Mouse (Mus musculus) spleen, adult 2 months (tissue): Measurements from ENCODE around the gene Ctdspl. TPM values are rescaled to one million over a fixed set of nuclear protein-coding genes. Genes with fewer than 3 reads are reported as not detected.

Source experiments
- DNase-seq, 2 experiments: peaks; one replicate each; pipeline versions ENCODE4 v3.0.0 to v3.0.0-alpha.2; 2012 to 2021; ENCODE audit warnings: low spot score in 2 of 2, low read depth in 1 of 2
- H3K27ac ChIP-seq: fragments of 200-500 bp; 2 replicates; pipeline ENCODE4 v1.5.1; 2012; ENCODE audit warnings: low read length, inconsistent platforms; ENCODE audit not compliant: insufficient read depth
- H3K27me3 ChIP-seq: fragments of 200-500 bp; 2 replicates; pipeline ENCODE4 v1.6.1; 2012; ENCODE audit warnings: mild to moderate bottlenecking, moderate library complexity, low read length, inconsistent platforms; ENCODE audit not compliant: control insufficient read depth, insufficient read depth
- H3K36me3 ChIP-seq: fragments of 200-500 bp; 2 replicates; pipeline ENCODE4 v1.6.1; 2012; ENCODE audit warnings: mild to moderate bottlenecking, low read length, inconsistent platforms; ENCODE audit not compliant: control insufficient read depth, insufficient read depth
- H3K4me1 ChIP-seq: fragments of 200-500 bp; 2 replicates; pipeline ENCODE4 v1.6.1; 2011; ENCODE audit warnings: inconsistent platforms; ENCODE audit not compliant: control insufficient read depth, insufficient read depth, insufficient read length
- H3K4me3 ChIP-seq: fragments of 200-500 bp; 2 replicates; pipeline ENCODE4 v1.5.1; 2011; ENCODE audit warnings: mild to moderate bottlenecking, inconsistent platforms; ENCODE audit not compliant: insufficient read depth, insufficient read length; ENCODE audit errors: extremely low read depth
- CTCF ChIP-seq: fragments of 200-500 bp; IDR thresholded peaks from 2 replicates; pipeline ENCODE4 v1.5.1; 2011; ENCODE audit warnings: mild to moderate bottlenecking, inconsistent platforms; ENCODE audit not compliant: insufficient read depth, insufficient read length, insufficient replicate concordance; ENCODE audit errors: extremely low read depth
- POLR2A ChIP-seq: fragments of 200-500 bp; IDR thresholded peaks from 2 replicates; pipeline ENCODE4 v1.6.1; 2011; ENCODE audit warnings: low read depth, low read length, inconsistent platforms
- WGBS: fragments of 180-500 bp; shearing (Covaris S2); methylation state at CpG from one replicate; pipeline ENCODE4 v1.1.7; 2018; 5-methylcytosine and 5-hydroxymethylcytosine counted together
- polyA plus RNA-seq: library from polyadenylated mRNA; depleted of rRNA; stranded (reverse); fragments of >200 nt; gene quantifications from 2 replicates; pipeline ENCODE4 v1.2.3, GENCODE M21; 2012

Gene Ctdspl
- polyA plus RNA-seq, 1 experiment: 6.8 TPM

DNA sequence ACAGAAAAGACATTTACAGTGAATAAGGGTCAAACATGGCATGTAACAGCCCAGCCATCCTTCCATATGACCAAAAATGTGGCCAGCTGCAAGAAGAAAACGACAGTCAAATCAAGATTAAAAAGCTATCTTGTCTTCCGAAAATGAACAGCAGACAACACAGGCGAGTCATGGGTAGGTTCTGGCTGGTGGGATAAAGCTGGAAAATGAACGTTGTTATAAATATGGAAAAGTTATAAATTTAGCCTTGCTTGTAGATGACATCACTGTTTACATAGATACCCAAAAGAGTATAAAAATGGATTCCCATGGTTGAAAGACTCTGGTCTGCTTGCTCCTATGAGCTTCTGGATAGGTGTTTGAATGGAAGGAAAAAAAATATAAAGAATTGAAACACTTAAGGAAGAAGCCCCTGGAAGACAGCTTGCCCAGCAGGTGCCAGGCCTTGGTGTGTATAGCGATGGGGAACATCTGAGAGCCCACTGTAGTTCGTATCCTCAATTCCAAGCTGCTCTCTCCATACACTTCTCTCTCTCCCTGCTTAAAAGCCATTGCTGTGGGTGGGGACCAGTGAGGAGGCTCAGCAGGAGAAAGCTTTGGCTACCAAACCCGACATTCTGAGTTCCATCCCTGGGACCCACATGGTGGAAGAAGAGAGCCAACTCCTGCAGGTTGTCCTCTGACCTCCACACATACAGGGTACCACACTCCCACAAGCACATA, 90.7 kb downstream of the Ctdspl start:
- TF ChIP-seq CTCF (no peak), POLR2A (no peak)
- WGBS: 91% methylated on average over 7 of the region's 7 CpGs
- no peak for DNase-seq

DNA sequence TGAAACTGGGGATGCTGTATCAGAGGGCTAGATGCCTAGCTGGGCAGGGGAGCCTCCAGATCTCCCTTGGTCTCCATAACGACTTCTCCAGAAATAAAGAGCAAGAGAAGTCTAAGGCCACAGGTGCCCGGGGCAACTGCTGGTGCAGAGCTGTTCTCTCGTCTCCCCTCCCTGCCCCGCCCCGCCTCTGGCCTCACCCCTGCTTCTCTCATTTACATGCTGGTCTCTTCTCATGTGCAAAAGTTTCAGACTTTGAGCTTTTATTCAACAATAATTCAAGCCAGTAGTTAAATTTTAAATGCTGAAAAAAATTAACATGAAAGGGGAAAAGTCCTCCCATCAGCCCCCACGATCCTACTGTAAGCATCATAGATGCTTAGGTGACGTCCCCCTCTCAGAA, 95.5 kb downstream of the Ctdspl start:
- DNase-seq: no peak
- 84% methylated on average over 7 of the region's 7 CpGs for WGBS
- Histone ChIP-seq H3K4me3 (no peak overlapping the region), H3K36me3 (no peaks in the 10 kb centered on the region), H3K27me3 (no peaks in the 10 kb centered on the region), H3K4me1 (no peaks in the 10 kb centered on the region), H3K27ac (no peak overlapping the region)
- TF ChIP-seq CTCF (no peak), POLR2A (no peak)

More for the DNA sequence above, 90.7 kb downstream of the Ctdspl start:
- Histone ChIP-seq H3K4me1 (no peaks in the 10 kb centered on the region), H3K27ac (no peak overlapping the region), H3K4me3 (no peak overlapping the region), H3K27me3 (no peaks in the 10 kb centered on the region), H3K36me3 (no peaks in the 10 kb centered on the region)

- Histone ChIP-seq H3K27ac (no peak overlapping the region), H3K4me1 (no peaks in the 10 kb centered on the region), H3K36me3 (no peaks in the 10 kb centered on the region), H3K27me3 (no peaks in the 10 kb centered on the region), H3K4me3 (no peak overlapping the region)
- TF ChIP-seq CTCF (no peak), POLR2A (no peak)
- no peak for DNase-seq
- WGBS: 59% methylated on average over 6 of the region's 6 CpGs
Observed at GRCm38 (mm10) chr9:119025263-119025662, 99.0 kb downstream of the Ctdspl start.

DNA sequence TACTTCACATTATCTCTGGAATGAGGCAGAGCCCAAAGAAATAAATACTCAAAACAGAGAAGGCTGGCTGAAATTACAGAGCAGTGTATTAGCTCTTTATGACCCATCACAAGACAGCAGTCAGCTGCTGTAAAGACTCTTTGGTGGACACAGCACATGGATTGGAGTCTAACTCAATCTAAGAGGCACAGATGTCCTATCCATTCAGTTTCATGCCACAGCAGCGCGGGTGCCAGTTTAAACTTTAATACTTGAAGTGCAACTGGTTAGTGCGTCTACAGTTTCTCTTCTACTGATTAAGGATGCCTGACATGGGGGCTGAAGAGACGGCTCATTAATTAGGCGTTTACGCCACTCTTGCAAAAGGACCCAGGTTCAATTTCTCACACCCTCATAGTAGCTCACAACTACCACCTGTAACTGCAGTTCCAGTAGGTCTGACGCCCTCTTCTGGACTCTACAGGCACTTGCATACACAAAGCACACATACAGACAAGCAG, 99.6 kb downstream of the Ctdspl start:
- TF ChIP-seq POLR2A: no peak
- TF ChIP-seq CTCF: no peak
- Histone ChIP-seq H3K27ac (no peak overlapping the region), H3K4me3 (no peak overlapping the region), H3K4me1 (no peaks in the 10 kb centered on the region), H3K36me3 (no peaks in the 10 kb centered on the region), H3K27me3 (no peaks in the 10 kb centered on the region)
- WGBS: 91% methylated on average over 7 of the region's 7 CpGs
- DNase-seq: no peak

- Histone ChIP-seq H3K27me3 (no peaks in the 10 kb centered on the region), H3K4me1 (no peaks in the 10 kb centered on the region), H3K36me3 (no peaks in the 10 kb centered on the region), H3K27ac (no peak overlapping the region), H3K4me3 (no peak overlapping the region)
- TF ChIP-seq POLR2A: no peak
- no peak for TF ChIP-seq CTCF
- WGBS: 90% methylated on average over 7 of the region's 7 CpGs
- DNase-seq: no peak
Observed at GRCm38 (mm10) chr9:119027337-119027736, 101.1 kb downstream of the Ctdspl start.

DNA sequence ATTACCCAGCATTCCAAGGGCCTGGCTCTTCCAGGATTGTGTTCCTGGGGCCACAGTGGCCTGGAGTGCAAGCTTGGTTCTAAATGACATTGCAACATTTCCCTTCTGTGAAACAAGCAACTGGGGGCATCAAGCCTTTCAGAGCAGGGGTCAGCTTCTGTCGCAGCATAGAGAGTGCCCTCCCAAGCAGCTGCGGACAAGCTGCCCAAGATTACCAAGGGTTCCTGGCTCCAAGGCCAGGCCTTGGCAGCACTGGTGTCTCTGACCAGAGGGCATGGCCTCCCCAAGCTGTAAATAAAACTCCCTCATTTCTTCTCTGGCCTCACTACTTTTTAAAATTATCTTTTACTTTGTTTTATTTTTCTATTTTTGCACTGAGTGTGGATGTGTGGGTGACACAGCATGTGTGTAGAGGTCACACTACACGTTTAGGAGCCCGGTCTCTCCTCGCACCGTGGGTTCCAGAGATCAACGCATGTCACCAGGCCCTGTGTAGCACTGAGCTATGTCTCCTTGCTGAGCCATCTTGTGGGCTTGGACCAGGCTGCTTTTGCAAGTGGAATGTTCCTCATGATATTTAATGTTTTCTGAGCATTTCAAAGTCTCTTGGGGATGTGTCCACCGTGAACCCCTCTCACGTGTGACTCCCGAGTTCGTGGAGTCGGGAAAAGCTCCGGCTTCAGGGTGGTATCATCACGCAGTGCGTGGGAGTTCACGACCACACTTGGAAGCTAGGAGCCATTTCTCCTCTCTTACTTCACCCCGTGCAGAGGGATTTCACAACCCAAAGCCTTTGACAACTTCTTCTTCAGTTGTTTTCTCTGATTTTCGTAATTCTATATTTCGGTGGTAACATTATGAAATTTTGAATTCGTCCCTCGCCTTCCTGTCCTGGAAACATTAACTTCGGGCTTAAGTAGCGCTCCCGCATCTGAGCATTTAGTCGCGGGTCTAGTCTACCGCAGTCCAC, 102.3 kb downstream of the Ctdspl start:
- Histone ChIP-seq H3K4me1 (no peaks in the 10 kb centered on the region), H3K4me3 (no peak overlapping the region), H3K36me3 (no peaks in the 10 kb centered on the region), H3K27me3 (no peaks in the 10 kb centered on the region), H3K27ac (no peak overlapping the region)
- TF ChIP-seq POLR2A (no peak), CTCF (no peak)
- DNase-seq: no peak
- WGBS: 90% methylated on average over 27 of the region's 27 CpGs
